Mouse (Mus musculus) mouse trophoblast stem cell (cell line): ENCODE results near the gene Mia.

Source experiments
- in situ Hi-C, 2 experiments: fragments of 300-500 bp; cut with MseI, MboI; formaldehyde crosslinking; loops; 2 replicates in 1 of 2; 3 replicates in 1 of 2; pipeline ENCODE4 v1.15.1; 2025

The Mia gene

DNA sequence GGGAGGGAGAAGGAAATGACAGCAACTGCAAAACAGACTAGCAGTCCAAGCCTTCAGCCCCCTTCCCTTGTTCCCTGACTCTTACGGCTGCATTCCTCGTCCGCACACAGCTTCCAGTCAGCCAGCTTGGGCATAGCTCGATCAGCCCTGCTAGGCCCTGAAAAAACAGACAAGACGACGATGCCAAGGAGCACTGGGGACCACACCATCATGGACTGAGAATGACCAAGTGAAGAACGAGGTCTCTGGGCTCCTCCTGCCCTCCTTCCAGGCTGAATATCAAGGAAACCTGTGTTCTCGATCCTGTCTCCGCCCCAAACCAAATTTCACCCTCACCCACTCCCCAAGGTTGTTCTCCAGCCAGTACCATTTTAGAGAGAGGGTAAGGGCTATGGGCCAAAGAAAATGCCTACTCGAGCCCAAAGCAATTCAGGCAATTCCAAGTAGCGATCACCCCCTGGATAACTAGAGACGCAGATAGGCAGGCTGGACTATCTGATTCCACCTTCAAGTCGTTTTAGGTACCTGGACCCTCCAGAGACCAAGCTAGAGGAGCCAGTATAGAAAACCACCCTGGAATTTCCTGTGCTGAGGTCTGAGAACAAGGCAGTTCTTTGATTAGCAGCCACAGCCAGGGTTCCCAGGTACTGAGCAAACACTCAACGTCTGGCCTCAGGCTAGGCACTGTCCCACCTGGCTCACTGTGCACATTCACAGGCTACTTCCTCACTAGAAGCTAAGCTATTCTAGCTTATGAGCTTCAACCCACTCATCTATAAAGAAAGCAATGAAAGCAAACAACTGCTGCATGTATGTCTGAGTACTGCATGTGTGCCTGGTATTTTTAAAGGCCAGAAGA is at the start of gene Mia, which contains the start of gene Gm21983:
Gene Mia, minus strand, starts transcription at position 321 of the 859 bp plus-strand sequence.
Gene Gm21983, minus strand, starts transcription at position 250 of the 859 bp plus-strand sequence.
- in situ Hi-C loops: no loop called here

DNA sequence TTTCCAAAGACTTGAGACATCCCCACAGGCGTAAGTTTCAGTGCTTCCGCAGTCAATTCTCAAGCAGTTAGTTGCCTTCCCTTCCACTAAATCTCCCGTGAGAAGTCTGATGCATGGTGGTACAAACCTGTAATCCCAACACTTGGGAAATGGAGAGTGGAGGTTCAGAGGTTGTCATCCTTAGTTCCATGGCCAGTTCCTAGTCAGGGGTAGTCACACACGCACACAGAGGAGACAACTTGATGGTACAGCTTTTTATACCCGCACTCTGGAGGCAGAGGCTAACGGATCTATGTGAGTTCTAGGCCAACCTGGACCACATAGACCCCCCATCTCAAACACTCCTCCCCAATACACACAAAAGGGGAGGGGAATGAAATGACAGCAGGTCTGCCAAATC is 47.9 kb upstream of the Mia start:
- in situ Hi-C loops: no loop called here

GRCm38 (mm10) chr7:27228281-27228821 is 47.4 kb upstream of the Mia start, which contains the start of gene Itpkc:
Gene Itpkc (minus strand): TSS chr7:27228661.
- in situ Hi-C loops: no loop called here

DNA sequence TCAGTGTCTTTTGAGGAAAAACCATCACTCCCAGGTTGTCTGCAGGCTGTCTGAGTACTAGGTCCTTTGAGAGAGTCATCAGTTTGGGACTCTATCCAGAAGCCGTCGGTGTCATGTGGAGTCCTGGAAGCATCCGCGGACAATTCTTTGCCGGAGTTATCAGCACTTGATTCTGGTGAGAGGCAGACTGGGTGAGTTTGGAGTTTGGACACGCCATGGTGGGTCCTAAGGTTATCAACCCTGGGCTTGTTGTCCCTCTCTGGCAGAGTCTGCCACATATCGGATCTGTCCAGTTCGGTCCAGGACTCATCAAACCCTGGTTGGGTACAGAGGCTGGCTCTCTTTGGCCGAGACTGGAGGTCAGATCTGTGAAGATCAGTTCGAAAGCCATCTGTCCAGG is 46.7 kb upstream of the Mia start:
- in situ Hi-C loops: no loop called here

- in situ Hi-C loops: no loop called here
Measured at GRCm38 (mm10) chr7:27227276-27227675, 46.3 kb upstream of the Mia start.

DNA sequence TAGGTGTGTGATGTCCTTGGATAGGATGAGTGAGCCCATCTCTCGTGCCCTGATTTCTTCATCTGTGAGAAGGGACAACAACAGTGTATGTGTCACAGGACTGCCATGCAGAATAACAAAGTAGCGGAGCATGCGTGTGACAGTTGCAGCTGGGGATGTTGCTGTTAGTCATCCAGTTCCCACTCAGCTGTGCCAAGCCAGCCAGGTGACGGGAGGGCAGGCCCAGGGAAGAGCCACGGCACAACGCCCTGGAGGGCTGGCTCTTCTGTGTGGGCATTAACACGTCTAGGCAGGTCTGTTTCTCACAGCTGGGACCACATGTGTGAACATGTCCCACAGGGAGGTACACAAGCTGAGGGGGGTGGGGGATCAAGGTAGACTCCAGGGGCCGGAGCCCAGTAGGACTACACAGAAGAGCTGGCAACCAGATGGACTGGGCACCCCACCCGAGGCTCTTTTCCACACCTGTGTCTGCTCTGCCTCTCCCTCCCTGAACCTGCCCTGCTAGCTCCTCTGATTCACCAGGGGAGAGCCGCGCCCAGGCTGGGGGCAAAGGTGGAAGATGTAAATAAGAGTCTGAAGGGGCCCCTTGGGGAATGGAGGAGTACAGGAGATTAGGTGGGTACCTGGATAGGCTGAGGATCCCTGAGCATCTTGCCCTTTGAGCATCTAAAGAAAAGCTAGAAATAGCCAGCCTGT is 44.1 kb upstream of the Mia start:
- in situ Hi-C loops: no loop called here

GRCm38 (mm10) chr7:27222538-27222937 is 41.6 kb upstream of the Mia start:
- in situ Hi-C loops: no loop called here

- in situ Hi-C loops: no loop called here
Measured at GRCm38 (mm10) chr7:27221939-27222338, 41.0 kb upstream of the Mia start.

DNA sequence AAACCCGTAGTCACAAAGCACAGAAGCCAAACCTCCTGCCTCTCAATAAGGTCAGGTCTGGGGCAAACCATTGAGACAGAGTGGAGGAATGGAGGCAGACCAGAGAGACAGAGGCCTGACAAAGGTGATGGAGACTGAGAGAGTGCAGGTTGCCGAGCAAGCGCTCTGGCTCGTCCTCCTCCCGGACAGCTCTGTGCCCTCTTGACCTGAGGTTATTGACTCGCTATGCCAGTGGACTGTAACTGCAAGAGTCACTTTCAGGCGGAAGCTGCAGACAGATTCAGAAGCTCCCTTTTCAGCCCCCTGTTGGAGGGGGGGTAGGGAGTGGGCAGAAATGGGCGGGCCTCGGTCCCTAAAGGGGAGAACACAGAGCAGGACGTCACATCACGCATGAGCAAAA is 39.0 kb upstream of the Mia start:
- in situ Hi-C loops: no loop called here

DNA sequence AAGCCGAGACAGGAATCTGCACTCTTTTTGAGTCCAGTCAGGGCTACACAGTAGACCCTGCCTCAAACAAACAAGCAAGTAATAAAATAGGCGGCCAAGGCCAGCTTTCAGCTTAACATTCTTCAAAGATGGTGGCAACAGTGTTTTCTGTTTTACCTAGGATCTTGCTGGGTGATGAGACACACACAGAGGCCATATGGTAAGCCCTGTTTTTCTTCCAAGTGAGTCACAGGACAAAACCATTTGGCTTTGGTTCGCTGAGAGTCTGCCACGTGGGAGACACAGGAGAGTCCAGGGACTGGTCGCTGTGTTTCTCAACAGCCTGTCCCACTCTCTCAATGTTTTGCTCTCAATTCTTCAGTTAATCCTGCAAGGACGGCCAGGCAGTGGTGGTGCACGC is 37.6 kb upstream of the Mia start:
- in situ Hi-C loops: no loop called here

- in situ Hi-C loops: no loop called here
Measured at GRCm38 (mm10) chr7:27212626-27213025, 31.7 kb upstream of the Mia start.

GRCm38 (mm10) chr7:27203730-27204449 is 22.9 kb upstream of the Mia start:
- in situ Hi-C loops: no loop called here

DNA sequence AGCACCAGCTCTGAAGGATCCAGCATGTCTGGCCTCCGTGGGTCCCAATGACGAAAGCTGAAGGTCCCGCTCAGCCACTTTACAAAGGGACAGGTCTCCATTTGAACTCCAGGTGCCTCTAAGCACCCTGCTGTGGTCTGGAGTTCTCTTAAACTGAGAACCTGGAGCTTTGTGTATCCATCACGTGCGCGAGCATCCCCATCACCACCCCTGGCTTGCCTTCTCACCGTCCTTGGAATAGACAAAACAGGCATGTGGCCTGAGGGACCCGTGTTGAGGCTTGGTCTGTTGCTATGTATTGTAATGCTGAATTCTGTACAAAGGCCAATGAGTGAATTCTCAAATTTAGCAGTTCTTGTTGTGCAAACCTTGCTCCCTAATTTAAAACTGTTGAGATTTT is 17.8 kb upstream of the Mia start:
- in situ Hi-C loops: no loop called here

DNA sequence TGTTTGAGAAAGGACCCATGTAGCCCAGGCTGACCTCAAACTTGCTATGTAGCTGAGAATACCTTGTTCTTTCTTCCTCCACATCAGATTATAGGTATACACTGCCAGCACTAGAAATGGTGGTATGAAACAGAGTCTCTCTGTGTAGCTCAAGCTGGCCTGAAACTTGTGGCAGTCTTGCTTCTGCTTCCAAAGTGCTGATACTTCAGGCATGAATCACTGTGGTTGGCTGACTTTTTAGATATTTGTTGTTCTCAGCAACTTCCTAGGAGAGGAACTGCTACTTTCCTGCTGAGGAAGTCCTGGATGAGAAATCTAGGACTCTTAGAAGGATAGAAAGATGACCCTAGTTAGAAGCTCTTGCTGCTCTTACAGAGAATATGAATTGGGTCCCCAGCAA is 17.4 kb upstream of the Mia start:
- in situ Hi-C loops: no loop called here

DNA sequence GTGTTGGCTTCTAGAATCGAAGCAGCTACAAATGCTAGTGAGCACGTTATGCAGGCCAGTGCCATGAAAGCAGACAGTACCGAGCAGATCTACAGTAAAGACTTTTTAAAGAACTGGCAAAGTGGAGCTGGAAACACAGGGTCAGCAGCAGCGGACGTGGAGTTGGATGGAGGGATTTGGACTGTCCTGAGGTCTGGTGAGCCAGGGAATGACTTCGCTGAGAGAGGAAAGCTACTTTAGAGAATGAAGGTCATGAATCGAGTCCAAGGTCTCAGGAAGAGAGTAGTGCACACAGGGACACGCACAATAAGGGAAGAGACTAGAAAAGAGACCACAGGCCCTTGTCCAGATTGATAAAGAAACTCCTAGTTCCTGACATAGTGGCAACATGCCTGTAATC is 16.7 kb upstream of the Mia start:
- in situ Hi-C loops: no loop called here

DNA sequence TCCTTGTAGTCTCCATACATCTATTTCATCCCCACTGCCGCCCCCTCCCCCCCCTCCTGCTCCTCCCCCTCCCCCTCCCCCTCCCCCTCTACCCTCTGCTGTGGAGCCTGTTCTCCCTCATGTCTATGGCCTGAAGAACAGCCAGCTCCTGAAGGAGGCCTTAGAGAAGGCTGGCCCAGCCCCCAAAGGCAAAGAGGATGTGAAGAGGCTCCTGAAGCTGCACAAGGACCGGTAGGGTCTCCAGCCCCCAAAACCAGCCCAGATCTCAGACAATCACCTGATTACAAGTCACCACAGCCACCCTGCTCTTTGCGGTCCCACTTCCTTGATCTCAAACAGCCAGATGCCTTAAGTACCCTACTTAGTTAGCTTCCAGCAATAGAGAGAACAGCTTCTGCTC is 16.2 kb upstream of the Mia start:
- in situ Hi-C loops: no loop called here

GRCm38 (mm10) chr7:27195681-27196611 is 15.0 kb upstream of the Mia start, which contains the start of the genes BC024978 and Snrpa:
Gene BC024978 (plus strand): TSS chr7:27195781.
Gene Snrpa (minus strand): TSS chr7:27196271.
- in situ Hi-C loops: no loop called here

- in situ Hi-C loops: no loop called here
Measured at GRCm38 (mm10) chr7:27193731-27194130, 12.8 kb upstream of the Mia start.

- in situ Hi-C loops: no loop called here
Measured at GRCm38 (mm10) chr7:27192434-27192833, 11.5 kb upstream of the Mia start.

- in situ Hi-C loops: no loop called here
Measured at GRCm38 (mm10) chr7:27189271-27189931, 8.4 kb upstream of the Mia start.
